Mouse (Mus musculus): ENCODE measurements around the gene Syt1.

Syt1 gene

DNA sequence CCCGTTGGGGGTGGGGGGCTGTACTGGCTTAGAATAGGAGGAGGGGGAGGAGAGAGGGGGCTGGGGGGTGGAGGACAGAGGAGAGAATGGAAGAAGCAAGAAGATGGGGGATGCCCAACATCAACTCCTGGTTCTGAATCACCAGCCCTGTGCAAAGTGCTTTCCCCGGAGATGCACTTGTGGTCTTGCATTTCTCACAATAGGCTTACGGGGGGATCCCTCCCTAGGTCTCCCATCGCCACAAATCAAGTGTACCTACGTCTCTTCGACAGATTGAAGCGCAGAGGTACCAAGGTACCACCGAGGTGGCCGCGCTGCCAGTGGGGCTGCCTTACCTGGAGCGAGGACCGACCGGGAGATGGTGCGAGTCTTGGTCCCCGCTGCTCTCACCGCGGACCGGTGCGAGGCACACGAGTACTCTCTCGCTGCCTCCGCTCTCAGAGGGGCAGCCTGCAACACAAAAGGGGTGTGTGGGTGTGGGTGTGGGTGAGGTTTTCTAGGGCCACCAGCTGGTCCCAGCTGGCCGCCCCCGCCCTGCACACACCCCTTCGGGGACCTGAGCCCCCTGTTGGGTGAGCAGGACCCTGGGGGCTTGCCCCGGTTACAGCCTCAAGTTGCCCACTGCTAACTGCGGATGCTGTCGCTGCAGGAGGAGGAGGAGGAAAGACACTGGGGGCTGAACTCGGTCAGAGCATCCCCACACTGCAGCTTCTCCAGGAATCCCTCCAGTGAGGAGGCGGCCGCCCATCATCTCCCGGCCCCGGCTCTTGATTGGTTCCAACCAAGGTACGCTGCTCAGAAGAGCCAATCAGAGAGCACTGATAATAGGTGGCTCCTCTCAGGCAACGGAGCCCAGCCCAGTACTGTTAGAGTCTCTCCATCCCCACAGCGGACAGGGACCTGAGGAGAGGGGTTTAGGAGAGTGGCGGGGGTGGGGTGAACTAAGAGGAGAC is at the start of gene Syt1:
Gene Syt1, minus strand, starts transcription at position 742 of the 953 bp plus-strand sequence.
- DNase-seq (ENCODE audit: extremely low spot score, low read depth, low spot score) = no peak

DNA sequence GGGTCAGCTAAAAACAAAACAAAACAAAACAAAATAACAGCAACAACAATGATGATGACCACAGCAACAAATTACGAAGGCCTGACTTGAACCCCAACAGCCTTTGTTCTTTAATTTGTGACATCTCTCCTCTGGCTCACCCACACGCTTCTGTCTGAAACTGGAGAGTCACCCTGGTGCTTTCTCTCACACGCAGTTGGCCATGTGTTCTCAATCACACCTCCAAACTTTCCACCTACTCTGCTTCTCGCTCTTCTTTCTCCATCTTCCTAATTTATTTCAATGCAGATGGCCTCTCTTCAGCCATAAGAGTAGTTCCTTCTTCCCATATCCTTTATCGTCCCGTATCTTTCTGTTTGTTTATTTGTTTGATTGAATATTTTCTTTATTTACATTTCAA is 45.7 kb upstream of the Syt1 start:
- no peak for DNase-seq (ENCODE audit: extremely low spot score, low read depth, low spot score)

DNA sequence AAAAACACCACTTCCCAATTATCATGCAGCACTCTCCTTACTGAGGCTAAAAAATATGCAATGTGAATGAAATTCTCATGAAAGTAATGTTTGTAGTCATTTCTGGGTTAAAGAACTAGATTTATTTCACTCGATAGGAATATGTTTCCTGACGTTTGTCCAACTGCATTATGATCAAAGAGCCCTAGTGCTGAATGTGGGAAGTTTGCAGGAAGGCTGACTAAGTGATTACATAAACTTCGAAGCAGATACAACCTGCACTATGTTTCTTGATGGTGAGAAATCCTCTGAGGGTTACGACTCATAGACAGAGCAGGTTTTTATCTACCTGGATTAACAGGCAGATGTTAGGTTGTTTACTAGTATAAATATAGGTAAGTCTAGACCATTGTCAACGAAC is 36.8 kb upstream of the Syt1 start:
- no peak for DNase-seq (ENCODE audit: extremely low spot score, low read depth, low spot score)

DNA sequence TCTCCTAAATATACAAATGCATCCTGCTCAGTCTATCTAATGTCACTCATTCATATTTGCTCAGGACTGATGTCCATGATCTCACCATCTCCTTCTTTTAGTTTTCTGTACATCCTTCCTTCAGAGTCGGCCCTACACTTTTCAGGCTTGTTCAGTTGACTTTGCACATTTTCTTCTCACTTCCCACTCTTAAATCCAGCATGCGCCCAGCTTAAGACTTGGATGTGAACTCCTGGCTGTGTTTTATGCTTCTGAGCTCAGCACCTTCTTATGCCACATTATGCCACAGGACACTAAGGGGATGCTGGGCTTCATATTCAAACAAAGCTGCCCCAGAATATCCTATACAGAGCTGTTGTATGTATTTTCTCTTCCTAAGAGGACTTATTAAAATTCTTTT is 36.2 kb upstream of the Syt1 start:
- DNase-seq (ENCODE audit: extremely low spot score, low read depth, low spot score) = no peak

DNA sequence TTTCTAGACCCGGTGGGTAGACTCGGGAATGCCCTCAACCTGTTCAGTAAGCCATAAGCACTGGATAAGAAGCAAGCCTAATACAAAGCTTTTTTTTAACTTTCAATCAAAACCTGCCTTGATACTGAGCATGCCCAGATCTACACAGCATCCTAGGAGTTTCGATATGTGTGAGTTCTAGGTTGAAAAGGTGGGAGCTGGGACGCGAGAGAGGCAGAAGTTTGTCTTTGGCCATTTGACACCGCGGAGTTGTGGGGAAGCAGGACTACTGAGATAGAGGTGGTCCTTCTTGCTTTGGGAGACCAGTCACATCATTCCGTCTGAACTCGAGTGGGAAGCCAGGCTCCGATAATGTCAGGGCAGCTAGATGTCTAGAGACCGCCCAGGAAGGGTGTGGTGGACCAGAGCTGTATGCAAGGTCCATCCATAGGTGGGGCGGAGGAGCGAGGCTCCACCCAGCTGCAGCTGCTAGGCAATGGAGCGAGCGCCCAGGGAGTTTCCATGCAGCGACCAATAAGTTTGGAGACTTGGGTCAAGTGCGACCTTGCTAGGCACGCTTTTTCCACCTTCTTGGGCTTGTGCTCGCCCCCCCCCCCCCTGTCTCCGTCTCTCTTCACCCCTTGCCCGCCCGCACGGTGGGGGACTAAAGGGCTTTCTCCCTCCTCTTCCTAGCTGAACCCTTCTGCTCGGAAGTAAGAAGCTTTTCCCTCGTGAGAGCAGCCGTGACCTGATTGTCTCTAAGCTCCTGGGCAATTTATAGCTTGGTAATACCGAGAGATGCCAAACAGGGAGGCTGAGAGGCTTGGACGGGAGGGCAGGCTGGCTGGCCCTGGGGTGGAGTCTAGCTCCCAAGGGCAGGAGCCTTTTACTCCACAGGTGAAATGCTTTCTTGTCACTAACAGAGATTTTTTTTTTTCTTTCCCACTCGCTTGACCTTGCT is 714 bp upstream of the Syt1 start:
- peak; percentile 18 for DNase-seq (ENCODE audit: extremely low spot score, low read depth, low spot score)

DNA sequence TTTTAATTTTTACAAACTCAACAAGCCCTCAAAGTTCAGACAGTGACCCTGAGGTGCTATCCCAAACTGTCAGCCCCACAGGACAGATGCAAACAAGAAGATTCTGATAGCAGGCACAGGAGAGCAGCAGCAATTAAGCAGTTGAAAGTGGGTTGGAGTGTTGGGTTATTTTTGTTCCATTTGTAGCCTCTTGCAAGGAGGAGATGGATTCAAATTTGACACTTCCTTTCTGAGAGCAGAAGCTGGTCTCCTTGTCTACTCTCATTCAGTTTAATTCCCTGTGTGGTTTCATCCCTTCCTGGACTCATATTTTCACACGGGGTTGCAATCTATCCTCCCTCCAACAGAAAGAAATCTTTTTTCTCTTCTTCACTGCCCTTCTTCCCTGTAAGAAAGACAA is 951 bp downstream of the Syt1 start:
- no peak for DNase-seq (ENCODE audit: extremely low spot score, low read depth, low spot score)

DNA sequence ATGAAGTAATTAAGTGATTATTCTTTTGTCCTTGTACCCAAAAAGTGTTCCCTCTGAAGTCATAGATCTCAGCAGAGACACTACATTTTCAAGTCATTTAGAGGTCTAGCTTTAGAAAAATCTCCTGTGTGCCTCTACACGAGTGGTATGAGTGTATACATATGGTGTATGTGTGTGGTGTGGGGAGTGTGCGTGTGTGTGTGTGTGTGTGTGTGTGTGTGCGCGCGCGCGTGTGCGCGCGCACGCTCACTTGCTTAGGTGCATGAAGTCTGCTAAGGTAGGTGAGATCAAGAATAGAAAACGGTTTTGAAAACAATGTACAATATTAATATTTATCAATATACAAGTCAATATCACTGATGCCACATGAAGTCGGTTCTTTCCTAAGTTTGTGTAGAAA is 2.3 kb downstream of the Syt1 start:
- no peak for DNase-seq (ENCODE audit: extremely low spot score, low read depth, low spot score)

DNA sequence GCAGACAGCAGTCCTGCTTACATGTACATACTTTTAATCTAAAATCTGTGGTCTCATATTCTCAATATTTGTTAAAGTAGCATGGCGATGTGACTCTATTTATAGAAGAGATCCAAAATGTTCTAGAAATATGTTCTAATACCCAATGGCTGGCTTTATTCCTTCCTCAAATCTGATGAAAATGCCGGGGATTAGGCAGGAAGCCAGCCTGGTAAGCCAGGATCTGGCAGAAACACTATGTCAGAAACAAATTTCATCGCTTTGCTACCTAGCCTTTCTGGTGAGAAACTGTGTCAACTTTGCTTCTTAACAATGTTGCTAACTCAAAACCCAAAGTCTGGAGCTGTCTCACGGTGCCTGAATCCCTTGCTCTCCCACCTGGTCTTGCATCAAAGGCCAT is 7.3 kb downstream of the Syt1 start:
- DNase-seq (ENCODE audit: extremely low spot score, low read depth, low spot score) = no peak

DNA sequence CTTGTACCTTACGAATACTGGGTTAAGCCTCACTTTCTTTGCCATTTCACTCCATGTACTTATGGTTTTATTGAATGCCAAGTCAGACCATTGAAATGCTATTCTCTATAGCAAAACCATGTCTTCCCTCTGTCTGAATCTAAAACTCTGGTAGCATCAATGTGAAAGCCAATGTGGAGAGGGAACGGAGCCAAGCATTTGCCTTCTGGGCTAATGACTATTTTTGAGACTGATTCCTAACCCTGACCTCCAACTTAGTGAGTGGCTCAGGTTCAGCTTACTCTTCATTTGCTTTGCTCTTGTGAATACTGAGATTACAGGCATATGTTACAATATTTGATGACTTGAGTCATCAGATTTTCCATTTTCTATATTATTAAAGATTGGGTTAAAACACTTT is 23.5 kb downstream of the Syt1 start:
- DNase-seq (ENCODE audit: extremely low spot score, low read depth, low spot score) = no peak

DNA sequence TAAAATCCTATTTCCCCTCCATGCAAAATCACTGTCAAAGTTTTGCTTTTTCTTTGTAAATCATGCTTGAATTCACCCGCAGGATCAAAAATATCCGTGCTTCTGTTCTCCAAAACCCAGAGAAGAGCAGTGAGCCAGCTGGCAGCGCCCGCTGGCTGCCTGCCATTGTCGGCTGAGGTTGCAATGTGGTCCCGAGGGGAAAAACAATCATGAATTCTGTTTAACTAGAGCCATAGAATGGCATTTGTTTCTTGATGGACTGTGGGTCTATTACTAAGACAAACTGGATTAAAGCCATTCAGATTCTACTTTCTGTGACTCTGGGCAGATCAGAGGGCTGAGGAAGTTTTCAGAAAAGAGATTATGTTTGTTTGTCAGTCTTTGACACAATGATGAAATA is 31.1 kb downstream of the Syt1 start:
- no peak for DNase-seq (ENCODE audit: extremely low spot score, low read depth, low spot score)

DNA sequence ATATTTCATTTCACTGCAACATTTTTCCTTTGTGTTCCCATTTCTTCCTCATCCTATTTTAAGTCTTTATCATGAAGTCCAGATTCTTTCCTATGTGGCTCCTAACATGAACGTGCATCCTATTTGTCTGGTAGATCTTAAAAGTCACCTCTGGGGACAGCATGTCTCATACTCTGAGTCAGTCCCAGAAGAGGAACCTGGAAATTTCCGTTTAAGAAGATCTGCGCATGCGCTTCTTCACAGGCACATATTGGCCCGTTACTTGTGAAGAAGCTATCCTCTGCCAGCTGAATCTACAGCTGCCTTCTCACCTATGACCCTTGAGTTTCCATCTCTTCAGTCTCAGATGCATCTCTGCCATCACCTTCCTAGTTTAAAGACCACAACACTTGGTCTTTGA is 55.8 kb downstream of the Syt1 start:
- DNase-seq (ENCODE audit: extremely low spot score, low read depth, low spot score) = no peak

DNA sequence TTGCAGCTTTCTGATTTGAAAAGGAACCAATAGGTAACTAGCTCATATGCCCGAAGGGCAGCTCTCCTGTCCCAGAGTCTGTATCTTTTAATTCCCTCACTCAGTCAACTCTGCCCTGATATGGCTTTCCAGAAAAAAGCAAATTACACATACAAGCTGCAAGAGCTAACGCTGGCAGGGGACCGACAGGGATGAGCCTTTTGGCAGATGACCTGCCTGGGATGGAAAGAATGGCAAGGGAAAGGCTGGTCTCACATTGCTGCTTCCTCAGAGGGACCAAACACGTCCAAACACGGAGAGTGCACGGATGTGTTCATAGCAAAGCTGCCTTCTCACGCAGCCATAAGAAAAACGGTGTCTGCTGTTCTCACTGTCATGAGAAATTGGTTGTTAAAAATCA is 58.6 kb downstream of the Syt1 start:
- no peak for DNase-seq (ENCODE audit: extremely low spot score, low read depth, low spot score)

DNA sequence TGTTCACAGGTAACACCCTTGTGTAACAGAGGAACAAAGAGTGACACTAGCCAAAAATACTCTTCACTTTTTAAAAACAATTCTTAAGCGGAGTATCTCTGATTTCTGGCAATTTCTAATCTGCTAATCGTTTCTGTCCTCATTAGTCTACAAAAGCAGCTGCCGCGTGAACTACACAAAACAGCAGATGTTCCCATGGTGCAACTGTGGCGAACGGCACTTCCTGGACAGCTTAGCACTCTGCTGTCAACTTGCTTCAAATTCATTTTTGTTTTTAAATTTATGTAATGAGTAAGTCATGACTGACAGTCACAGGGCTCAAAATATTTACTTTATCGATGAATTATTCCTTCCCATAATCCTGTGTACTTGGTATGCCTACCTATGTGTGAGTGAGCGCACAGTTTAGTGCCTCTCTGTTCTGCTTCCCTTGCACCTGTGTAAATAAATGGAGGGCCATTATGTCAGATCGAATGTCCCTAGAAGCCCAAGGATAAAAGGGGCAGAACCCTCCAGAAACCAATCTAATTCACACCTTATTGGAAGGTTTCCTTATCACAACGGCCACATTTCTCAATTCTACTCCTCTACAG is 73.8 kb downstream of the Syt1 start:
- no peak for DNase-seq (ENCODE audit: extremely low spot score, low read depth, low spot score)

DNA sequence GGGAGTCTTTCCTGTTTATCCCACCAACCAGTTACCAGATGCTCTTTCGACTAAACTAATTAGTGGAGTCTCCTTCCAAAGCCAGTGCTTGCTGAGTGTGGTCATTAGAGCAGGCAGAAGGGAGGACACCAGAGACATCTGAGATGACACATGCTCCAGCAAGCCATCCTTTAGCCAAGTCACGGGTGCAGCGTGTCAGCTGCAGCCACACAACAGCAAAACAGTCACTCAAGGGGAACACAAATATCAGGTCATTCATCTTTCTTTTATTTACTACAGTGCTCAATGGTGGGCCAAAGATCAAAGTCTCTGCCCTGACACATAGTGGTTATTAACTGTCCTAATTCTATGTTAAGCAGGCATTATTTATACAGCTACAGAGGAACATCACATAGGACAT is 80.5 kb downstream of the Syt1 start:
- DNase-seq (ENCODE audit: extremely low spot score, low read depth, low spot score) = no peak

DNA sequence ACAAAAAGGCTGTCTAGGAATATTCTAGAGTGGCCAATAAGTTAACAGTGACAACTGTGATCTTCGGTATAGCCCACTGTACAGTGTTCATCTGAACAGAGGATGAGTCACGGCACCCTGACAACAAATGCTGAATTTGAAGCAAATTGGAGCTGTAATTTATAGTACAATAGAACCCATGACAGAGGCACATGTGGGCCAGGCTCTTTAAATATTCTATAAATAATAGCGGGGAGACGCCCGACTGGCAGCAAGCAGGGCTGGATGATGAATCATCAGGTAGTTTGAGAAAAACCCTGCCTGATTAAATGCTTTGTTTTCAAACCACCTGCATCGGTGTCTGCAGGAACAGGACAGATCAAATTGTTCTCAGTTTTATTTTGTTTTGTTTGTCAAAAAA is 81.1 kb downstream of the Syt1 start:
- no peak for DNase-seq (ENCODE audit: extremely low spot score, low read depth, low spot score)

DNA sequence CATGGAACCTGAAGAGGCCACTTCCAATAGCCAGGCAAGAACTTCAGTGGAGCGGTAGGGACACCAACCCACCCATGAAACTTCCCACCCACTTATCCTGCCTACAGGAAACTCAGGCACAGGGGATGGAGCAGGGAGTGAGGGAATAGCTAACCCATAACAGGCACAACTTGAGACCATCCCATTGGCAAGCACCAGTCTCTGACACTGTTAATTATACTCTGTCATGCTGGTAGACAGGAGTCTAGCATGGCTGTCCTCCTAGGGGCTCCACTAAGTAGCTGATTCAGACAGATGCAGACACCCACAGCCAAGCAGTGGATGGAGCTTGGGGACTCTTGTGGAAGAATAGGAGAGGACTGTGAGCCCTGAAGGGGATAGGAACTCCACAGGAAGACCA is 105.5 kb downstream of the Syt1 start:
- no peak for DNase-seq (ENCODE audit: extremely low spot score, low read depth, low spot score)

DNA sequence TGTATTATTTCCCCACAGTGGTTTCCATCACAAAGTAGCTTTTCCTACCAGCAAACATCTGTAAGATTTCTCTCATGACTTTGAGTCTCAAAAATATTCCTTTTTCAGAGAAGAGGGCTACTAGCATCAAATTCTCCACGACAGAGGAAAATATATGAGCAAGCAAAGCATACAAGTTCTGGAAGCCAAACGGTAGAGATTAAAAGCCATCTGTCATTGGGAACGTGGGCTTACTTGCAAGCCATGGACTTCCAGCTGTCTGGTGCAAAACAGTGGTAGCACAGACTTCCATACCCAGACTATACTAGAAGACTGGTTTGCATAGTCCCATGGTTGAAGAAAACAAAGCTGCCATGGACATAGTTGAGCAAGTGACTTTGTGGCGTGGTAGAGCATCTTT is 106.4 kb downstream of the Syt1 start:
- DNase-seq (ENCODE audit: extremely low spot score, low read depth, low spot score) = no peak

DNA sequence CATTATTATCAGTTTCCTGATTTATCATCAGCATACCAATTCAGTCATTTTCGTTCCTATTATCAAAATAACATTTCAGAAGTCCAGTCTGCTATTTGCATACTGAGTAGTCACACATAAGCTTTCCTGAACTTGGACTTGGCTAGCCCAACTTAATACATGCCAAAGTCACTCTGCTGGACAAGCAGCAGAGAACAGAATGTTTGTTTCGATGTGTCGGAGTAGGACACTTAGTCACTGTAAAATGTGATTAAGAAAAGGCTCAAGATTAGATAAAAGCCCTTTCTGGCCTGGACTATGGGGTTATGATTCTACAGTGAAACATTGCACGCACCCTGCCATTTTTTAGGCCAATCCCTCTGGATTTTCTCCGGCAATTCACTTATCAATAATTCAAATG is 114.3 kb downstream of the Syt1 start:
- no peak for DNase-seq (ENCODE audit: extremely low spot score, low read depth, low spot score)

DNA sequence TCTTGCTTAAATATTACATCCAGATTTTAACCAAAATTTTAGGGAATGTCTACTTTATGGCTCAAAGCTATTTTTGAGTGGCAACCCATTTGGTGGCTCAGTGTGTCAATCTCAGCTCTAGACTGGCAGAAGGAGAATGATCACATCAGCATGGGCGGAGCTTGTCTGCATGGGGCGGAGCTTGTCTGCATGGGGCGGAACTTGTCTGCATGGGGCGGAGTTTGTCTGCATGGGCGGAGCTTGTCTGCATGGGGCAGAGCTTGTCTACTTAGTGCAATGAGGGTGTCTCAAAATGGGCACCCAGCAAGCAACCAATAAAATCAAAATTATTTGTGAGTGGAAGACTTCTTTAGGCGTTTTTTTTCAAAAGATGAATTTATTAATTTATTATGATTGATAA is 117.5 kb downstream of the Syt1 start:
- DNase-seq (ENCODE audit: extremely low spot score, low read depth, low spot score) = no peak

DNA sequence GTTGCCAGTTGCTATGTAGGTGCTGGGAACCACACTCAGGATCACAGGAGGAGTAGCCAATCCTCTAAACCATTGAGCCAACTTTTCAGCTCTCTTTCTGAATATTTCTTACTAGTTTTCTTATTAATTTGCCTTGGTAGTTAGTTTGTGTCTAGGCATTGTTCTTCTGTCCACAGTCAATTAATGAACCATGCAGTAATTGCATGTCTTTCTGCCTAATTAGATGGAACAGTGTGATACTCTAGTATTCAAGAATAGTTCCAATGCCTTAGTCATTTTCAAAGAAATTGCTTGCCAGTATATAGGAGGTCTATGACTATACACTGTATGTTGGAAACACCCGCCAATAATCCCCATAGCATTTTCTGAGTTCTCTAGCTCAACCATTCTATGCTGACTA is 118.3 kb downstream of the Syt1 start:
- DNase-seq (ENCODE audit: extremely low spot score, low read depth, low spot score) = no peak

DNA sequence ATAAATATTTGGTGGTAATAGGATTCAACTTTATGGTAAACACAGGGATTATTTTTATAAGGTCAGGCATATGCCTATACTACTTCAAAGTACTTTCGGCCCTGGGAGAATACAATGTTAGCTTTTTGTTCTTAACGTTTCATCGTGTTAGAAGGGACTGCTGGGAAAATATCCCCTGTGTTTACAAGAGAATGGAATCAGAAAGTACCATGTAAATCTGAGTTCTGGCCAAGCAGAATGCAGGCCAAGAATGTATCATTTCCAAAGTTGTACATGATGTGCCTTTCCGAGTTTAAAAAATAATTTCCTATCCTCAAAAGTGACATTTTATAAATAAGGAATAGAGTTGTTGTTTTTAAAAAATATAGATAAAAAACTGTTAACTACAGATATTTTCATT is 121.7 kb downstream of the Syt1 start:
- no peak for DNase-seq (ENCODE audit: extremely low spot score, low read depth, low spot score)

DNA sequence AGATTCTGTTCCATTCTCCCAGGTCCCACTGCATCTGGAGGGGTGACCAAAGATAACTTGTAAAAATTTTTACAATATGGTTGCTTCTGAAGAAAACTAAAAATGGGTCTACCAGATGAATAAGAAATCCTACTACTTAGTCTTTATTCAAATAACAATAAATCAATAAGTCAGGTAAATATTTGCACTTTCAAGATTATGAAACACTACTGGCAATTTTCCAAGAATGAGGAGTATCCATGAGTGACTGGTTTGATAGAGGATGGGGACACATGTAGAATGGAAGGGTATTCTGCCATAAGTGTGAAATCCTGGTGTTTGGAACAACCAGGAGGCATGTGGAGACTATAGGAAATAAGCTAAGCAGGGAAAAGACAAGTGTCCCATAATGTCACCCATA is 124.0 kb downstream of the Syt1 start:
- no peak for DNase-seq (ENCODE audit: extremely low spot score, low read depth, low spot score)
